Mouse (Mus musculus) limb, embryonic 13.5 days (tissue): ENCODE data around the gene Igsf9. TPM values are rescaled to one million over a fixed set of nuclear protein-coding genes. Genes with fewer than 3 reads are reported as not detected.

Experiments used
- ATAC-seq: fragments of 200-750 bp; cut with Nextera tagmentation; 2 replicates; pipeline ENCODE4 v1.8.0; 2017; ENCODE audit warnings: low read depth, moderate number of reproducible peaks, moderate TSS enrichment; ENCODE audit not compliant: low FRiP score
- H3K27ac ChIP-seq: fragments of 300-500 bp; sonication (generic); 2 replicates; pipeline ENCODE4 v1.5.1; 2015; ENCODE audit warnings: inconsistent platforms, mild to moderate bottlenecking, moderate library complexity
- H3K27me3 ChIP-seq: fragments of 300-500 bp; sonication (generic); 2 replicates; pipeline ENCODE4 v1.6.1; 2015; ENCODE audit warnings: mild to moderate bottlenecking, inconsistent platforms
- H3K36me3 ChIP-seq: fragments of 300-500 bp; sonication (generic); 2 replicates; pipeline ENCODE4 v1.6.1; 2015; ENCODE audit warnings: inconsistent platforms, mild to moderate bottlenecking, moderate library complexity
- H3K4me1 ChIP-seq: fragments of 300-500 bp; sonication (generic); 2 replicates; pipeline ENCODE4 v1.6.1; 2015; ENCODE audit warnings: inconsistent platforms
- H3K4me2 ChIP-seq: fragments of 300-500 bp; sonication (generic); replicated peaks from 2 replicates; pipeline ENCODE4 v1.6.1; 2015; ENCODE audit warnings: inconsistent platforms, mild to moderate bottlenecking, moderate library complexity
- H3K4me3 ChIP-seq: fragments of 300-500 bp; sonication (generic); 2 replicates; pipeline ENCODE4 v1.5.1; 2015; ENCODE audit warnings: moderate library complexity, mild to moderate bottlenecking, inconsistent platforms
- H3K9ac ChIP-seq: fragments of 300-500 bp; sonication (generic); 2 replicates; pipeline ENCODE4 v1.6.1; 2015; ENCODE audit warnings: mild to moderate bottlenecking, inconsistent platforms
- H3K9me3 ChIP-seq: fragments of 300-500 bp; sonication (generic); 2 replicates; pipeline ENCODE4 v1.6.1; 2016; ENCODE audit warnings: inconsistent platforms
- WGBS: fragments of 180-500 bp; shearing (Covaris S2); methylation state at CpG from one replicate; pipeline ENCODE4 v1.1.7; 2015; 5-methylcytosine and 5-hydroxymethylcytosine counted together
- polyA plus RNA-seq: library from polyadenylated mRNA; unstranded; fragments of >200 nt; fragmentation: Nextera tagmentation; extraction: Ambion mirVana; gene quantifications from 2 replicates; pipeline ENCODE4 v1.2.1, GENCODE M21; 2015

The Igsf9 gene
- polyA plus RNA-seq, 1 experiment from 2014 or later = 53.2 TPM

DNA sequence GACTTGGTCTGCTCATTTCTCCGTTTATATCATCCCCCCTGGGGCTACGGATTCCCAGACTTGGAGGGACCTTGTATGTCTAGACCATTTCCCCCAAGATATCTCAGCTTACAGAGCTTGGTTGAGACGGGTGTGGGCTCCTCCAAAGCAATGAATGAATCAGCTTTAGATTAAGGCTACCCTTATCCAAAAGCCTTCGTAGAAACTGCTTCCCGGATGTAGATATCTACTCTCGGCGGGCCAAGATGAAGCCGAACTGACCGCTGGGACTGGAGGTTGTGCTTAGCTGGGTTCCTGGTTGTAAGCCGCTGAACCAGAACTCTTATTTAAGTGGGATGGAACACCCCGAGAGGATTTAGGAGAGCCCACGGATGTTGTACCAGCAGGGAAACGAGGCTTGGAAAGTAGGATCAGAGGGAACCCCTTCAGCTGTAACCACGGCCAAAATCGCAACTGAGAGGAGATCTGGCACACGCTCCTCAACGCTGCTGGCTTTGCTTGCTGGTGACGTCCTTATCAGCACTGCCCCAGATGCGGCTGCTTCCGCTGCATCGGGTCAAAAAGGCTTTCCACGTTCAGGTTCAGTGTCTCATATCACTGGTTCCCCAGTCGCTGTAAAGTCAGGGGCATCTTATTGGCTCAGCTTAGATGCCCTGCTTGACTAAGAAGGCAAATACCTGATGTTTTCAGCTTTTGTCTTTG, 44.9 kb downstream of the Igsf9 start:
- no peak for ATAC-seq
- H3K4me3 ChIP-seq = no peak overlapping the region
- no peak overlapping the region for H3K9ac ChIP-seq
- no peak overlapping the region for H3K27ac ChIP-seq
- H3K36me3 ChIP-seq = no peaks in the 10 kb centered on the region
- peaks cover 37% of the 10 kb centered on the region for H3K4me1 ChIP-seq
- H3K27me3 ChIP-seq = peaks cover 17% of the 10 kb centered on the region
- H3K4me2 ChIP-seq = no peak overlapping the region
- whole genome bisulfite sequencing = 77% methylated on average over 23 of the region's 23 CpGs
- H3K9me3 ChIP-seq = no peaks in the 10 kb centered on the region

DNA sequence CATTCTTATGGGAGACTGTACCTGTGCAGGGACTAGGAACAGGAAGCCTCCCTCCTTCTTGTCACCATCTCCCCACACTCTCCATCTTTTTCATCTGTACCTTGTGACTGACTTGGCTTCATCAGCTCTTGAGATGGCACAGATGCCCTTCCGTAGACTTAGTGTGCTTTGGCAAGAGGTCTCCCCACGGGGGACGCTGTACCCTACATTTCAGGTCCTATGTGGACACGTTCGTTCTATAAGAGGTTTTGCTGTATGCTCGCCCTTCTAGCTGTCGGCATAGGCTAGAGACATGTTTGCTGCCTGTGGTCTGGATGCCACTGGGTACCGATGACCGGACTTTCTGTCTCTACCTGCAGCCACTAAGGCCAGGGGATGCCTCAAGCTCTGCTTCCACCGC, 45.8 kb downstream of the Igsf9 start:
- H3K36me3 ChIP-seq = no peaks in the 10 kb centered on the region
- no peak overlapping the region for H3K4me3 ChIP-seq
- H3K9me3 ChIP-seq = no peaks in the 10 kb centered on the region
- H3K9ac ChIP-seq = no peak overlapping the region
- WGBS = 89% methylated on average over 10 of the region's 10 CpGs
- no peak overlapping the region for H3K27ac ChIP-seq
- no peak overlapping the region for H3K4me2 ChIP-seq
- H3K4me1 ChIP-seq = peaks cover 46% of the 10 kb centered on the region
- no peak for ATAC-seq
- peaks cover 26% of the 10 kb centered on the region for H3K27me3 ChIP-seq

DNA sequence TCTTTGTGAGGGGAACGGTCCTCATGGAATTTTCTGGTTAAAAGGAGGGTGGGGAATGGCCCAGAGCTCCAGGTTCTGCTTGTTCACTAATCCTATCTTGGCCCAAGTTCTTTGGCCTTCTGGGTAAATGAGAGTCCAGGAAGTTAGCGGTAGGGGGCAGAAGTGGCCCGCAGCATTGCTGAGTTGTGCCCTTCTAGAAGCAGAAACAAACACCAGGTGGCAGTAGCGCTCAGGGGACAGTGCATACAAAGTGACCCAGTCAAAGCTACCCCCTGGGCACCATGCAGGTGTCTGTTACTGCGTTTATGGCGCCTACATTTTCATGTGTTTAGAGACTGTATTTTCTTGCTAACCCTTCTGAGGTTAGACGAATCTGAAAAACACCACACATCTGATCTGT, 47.1 kb downstream of the Igsf9 start:
- Histone ChIP-seq H3K36me3 (no peaks in the 10 kb centered on the region), H3K4me1 (peaks cover 55% of the 10 kb centered on the region), H3K9ac (no peak overlapping the region), H3K9me3 (no peaks in the 10 kb centered on the region), H3K4me3 (no peak overlapping the region), H3K27me3 (peaks cover 28% of the 10 kb centered on the region), H3K27ac (no peak overlapping the region), H3K4me2 (no peak overlapping the region)
- 5% methylated on average over 7 of the region's 7 CpGs for WGBS
- peak; percentile 53 for ATAC-seq

DNA sequence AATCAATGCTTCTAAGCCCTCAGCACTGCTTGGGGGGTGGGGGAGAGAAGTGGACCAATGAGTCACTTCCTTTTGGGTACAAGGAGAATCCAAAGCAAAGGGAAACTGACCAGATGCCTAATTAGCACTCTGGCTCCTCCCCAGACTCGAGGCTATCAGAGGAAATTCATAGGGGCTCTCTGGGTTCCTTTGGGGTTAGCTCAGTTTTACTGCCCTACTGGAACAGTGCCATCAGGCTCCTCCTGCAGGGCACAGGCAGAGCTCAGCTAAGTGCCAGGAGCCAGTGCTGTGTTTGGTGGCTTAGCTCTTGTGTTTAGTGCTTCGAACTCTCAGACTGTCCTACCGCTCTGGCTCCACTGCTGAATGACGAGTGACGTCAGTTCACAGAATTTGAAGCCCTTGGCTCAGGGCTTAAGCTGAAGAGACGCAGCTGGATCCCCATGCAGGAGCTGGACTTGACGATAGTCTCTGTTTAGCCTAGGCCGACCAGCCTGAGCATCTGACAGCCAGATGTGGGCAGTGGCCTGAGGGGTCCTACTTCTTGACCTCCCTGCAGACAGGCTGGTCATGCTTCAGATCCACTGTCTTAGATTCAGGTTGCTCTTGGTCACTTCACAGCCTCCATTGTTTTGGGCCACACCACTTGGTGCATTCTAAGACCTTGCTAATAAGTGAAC, 49.1 kb downstream of the Igsf9 start:
- ATAC-seq = peak; percentile 9; the same call in 1 of the 2 replicates
- Histone ChIP-seq H3K27me3 (peaks cover 41% of the 10 kb centered on the region), H3K9ac (no peak overlapping the region), H3K27ac (no peak overlapping the region), H3K4me1 (peaks cover 44% of the 10 kb centered on the region), H3K9me3 (no peaks in the 10 kb centered on the region), H3K36me3 (no peaks in the 10 kb centered on the region), H3K4me3 (no peak overlapping the region), H3K4me2 (no peak overlapping the region)
- 8% methylated on average over 8 of the region's 8 CpGs for WGBS

DNA sequence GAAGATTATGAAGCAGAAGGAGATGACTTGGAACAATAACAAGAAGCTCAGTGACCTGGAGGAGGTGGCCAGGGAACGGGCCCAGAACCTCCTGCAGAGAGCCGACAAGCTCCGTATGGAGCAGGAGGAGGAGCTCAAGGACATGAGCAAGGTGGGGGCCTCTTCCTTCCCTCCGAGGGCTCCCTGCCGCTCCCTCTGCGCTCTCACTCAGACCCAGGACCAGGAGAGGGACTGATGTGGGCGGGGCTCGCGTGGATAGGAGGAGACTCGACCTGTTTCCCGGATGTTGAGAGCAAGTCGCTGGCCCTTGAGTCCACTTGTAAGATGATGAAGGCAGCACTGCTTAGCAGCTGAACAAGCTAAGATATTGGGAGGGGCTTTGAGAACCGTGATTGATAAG, 51.0 kb downstream of the Igsf9 start:
- Histone ChIP-seq H3K9ac (peak overlapping the region; percentile 39; the same call in 1 of the 2 replicates), H3K4me3 (peak overlapping the region; percentile 27), H3K9me3 (no peaks in the 10 kb centered on the region), H3K27me3 (peaks cover 28% of the 10 kb centered on the region), H3K36me3 (no peaks in the 10 kb centered on the region), H3K4me2 (peak overlapping the region; percentile 58), H3K27ac (no peak overlapping the region), H3K4me1 (peaks cover 35% of the 10 kb centered on the region)
- WGBS = 3% methylated on average over 13 of the region's 13 CpGs
- ATAC-seq = peak; percentile 49; the same call in 1 of the 2 replicates

DNA sequence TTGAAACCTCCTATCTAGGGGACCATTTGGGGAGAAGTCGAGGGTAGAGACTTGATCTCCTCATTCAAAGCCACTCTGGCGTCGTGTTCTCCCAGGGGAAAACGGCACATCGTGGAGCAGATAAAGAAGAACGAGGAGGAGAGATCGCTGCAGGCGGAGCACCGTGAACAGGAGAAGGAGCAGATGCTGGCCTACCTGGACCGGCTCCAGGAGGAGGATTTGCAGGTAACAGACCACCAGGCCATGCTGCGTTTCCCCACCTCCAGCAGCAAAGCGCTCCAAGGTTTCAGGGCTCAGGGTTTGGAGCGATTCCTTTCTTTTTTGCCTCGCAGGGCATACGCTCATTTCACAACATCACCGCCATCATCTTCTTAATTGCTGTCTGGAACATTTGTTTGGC, 53.5 kb downstream of the Igsf9 start:
- ATAC-seq = no peak
- no peak overlapping the region for H3K4me2 ChIP-seq
- no peaks in the 10 kb centered on the region for H3K36me3 ChIP-seq
- H3K9ac ChIP-seq = no peak overlapping the region
- no peak overlapping the region for H3K4me3 ChIP-seq
- WGBS = 86% methylated on average over 16 of the region's 16 CpGs
- H3K27ac ChIP-seq = no peak overlapping the region
- H3K27me3 ChIP-seq = peaks cover 26% of the 10 kb centered on the region
- peaks cover 38% of the 10 kb centered on the region for H3K4me1 ChIP-seq
- no peaks in the 10 kb centered on the region for H3K9me3 ChIP-seq

DNA sequence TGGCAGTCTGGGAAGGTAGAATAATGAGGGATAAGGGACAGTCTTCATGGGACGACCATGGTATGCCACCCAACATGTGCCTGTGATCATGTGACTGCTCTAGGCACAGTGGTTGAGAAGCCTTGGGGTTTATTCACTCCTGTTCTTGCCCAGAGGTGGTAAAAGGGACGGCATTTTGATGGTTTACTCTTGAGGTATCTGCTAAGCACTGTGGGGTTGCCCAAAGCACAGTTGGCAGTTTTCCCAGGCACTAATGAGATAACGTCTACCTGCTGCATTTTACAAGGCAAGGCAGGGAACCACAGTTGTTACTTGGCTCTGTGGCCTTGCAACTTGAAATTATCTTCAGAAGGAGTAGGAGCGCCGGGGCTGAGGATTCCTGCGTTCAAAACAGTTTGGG, 58.2 kb downstream of the Igsf9 start:
- Histone ChIP-seq H3K36me3 (no peaks in the 10 kb centered on the region), H3K9me3 (no peaks in the 10 kb centered on the region), H3K4me2 (no peak overlapping the region), H3K9ac (no peak overlapping the region), H3K4me3 (no peak overlapping the region), H3K27me3 (peaks cover 13% of the 10 kb centered on the region; the same call in 1 of the 2 replicates), H3K27ac (no peak overlapping the region), H3K4me1 (peaks cover 21% of the 10 kb centered on the region)
- ATAC-seq = 0 out of 2 replicates have a peak, but pooled peaks have one; percentile 49
- 22% methylated on average over 6 of the region's 6 CpGs for WGBS

DNA sequence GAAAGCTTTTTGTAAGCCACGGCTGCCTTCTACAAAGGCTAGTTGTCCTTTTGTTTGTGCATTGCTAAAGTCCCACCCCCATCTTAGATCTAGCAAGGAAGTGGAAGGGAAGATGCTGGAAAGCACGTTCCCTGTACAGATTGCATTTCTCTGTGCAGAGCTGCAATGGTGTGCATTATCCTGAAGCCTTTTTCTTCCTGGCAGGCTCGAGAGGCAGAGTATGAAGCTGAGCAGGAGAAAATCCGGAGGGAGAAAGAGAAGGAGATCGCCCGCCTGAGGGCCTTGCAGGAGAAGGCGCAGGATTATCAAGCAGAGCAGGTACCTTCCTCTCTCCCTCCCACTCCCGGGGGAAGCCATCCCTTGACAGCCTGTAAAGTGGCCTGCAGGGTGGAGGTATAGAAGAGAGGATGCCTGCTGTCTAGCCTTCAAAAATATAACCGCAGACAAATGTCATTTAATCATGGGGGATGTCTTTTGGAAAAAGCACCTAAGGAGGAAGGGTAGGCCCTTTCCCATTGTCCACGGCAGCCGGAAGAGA, 58.8 kb downstream of the Igsf9 start:
- H3K9ac ChIP-seq = no peak overlapping the region
- no peak overlapping the region for H3K4me2 ChIP-seq
- no peak overlapping the region for H3K27ac ChIP-seq
- H3K36me3 ChIP-seq = no peaks in the 10 kb centered on the region
- 52% methylated on average over 10 of the region's 11 CpGs for WGBS
- no peaks in the 10 kb centered on the region for H3K9me3 ChIP-seq
- H3K4me1 ChIP-seq = peaks cover 21% of the 10 kb centered on the region
- H3K4me3 ChIP-seq = no peak overlapping the region
- peaks cover 9% of the 10 kb centered on the region; the same call in 1 of the 2 replicates for H3K27me3 ChIP-seq
- no peak for ATAC-seq

DNA sequence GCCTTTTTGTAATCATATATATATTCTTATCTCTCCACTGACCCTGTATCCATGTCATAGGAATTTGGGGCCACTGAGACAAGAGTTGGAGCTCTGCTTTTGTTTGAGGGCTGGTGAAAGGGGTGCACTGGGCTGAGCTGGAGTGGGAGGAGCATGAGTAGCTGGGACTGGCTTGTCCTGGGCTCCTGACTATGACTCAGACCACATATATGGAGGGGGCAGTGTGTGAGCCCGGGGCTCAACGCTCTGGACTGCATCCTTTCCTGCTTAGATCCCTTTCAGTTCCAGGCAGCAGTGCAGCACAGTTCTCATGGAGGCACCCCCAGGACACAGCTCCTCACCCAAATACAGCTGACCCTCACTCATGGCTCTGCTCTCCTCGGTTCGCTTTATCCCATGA, 64.5 kb downstream of the Igsf9 start:
- 83% methylated on average over 4 of the region's 4 CpGs for WGBS
- H3K36me3 ChIP-seq = no peaks in the 10 kb centered on the region
- H3K27me3 ChIP-seq = peaks cover 19% of the 10 kb centered on the region
- no peaks in the 10 kb centered on the region for H3K9me3 ChIP-seq
- H3K27ac ChIP-seq = no peak overlapping the region
- H3K4me2 ChIP-seq = no peak overlapping the region
- no peak overlapping the region for H3K9ac ChIP-seq
- peaks cover 26% of the 10 kb centered on the region for H3K4me1 ChIP-seq
- H3K4me3 ChIP-seq = no peak overlapping the region
- no peak for ATAC-seq

Other genes with a start within 250 kb of the Igsf9 start
- not detected in 2 replicates for gene Atp1a4, start 223.4 kb upstream of the Igsf9 start, polyA plus RNA-seq
- gene Igsf8, start 220.1 kb upstream of the Igsf9 start, polyA plus RNA-seq = 42.2 and 46.7 TPM in 2 replicates
- 5.3 and 5.6 TPM in 2 replicates for gene Atp1a2, start 183.7 kb upstream of the Igsf9 start, polyA plus RNA-seq
- 0.06 TPM in 1 of 2 replicates, not detected in the other for gene Kcnj9, start 152.5 kb upstream of the Igsf9 start, polyA plus RNA-seq
- 0.04 and 0.05 TPM in 2 replicates for gene Kcnj10, start 140.6 kb upstream of the Igsf9 start, polyA plus RNA-seq
- 6.2 and 6.8 TPM in 2 replicates for gene Pigm, start 105.2 kb upstream of the Igsf9 start, polyA plus RNA-seq
- 0.25 and 0.63 TPM in 2 replicates for gene Slamf9, start 6.4 kb upstream of the Igsf9 start, polyA plus RNA-seq
- 118 and 119 TPM in 2 replicates for gene Tagln2, start 18.3 kb downstream of the Igsf9 start, polyA plus RNA-seq
- gene Cfap45, start 39.0 kb downstream of the Igsf9 start, polyA plus RNA-seq = 1.0 and 1.7 TPM in 2 replicates
- 0.33 TPM in 1 of 2 replicates, not detected in the other for gene Vsig8, start 74.2 kb downstream of the Igsf9 start, polyA plus RNA-seq
- gene Slamf8, start 108.8 kb downstream of the Igsf9 start, polyA plus RNA-seq = 0.11 and 0.25 TPM in 2 replicates
- 1.0 and 1.3 TPM in 2 replicates for gene Fcrl6, start 120.8 kb downstream of the Igsf9 start, polyA plus RNA-seq
- 10.1 and 10.5 TPM in 2 replicates for gene Dusp23, start 151.2 kb downstream of the Igsf9 start, polyA plus RNA-seq
- gene Crp, start 216.3 kb downstream of the Igsf9 start, polyA plus RNA-seq = not detected in 2 replicates